Mouse (Mus musculus) effector memory CD4-positive, alpha-beta T cell, adult 5 months (primary cell): ENCODE data around the gene Lrfn5. TPM values are rescaled to one million over a fixed set of nuclear protein-coding genes. Genes with fewer than 3 reads are reported as not detected.

Source experiments
- polyA plus RNA-seq: library from polyadenylated mRNA; unstranded; fragments of 100-300 nt; shearing (Covaris generic); gene quantifications from one replicate; pipeline ENCODE4 v1.2.1, GENCODE M21; 2017

Lrfn5 gene
- 0.30 TPM for polyA plus RNA-seq

DNA sequence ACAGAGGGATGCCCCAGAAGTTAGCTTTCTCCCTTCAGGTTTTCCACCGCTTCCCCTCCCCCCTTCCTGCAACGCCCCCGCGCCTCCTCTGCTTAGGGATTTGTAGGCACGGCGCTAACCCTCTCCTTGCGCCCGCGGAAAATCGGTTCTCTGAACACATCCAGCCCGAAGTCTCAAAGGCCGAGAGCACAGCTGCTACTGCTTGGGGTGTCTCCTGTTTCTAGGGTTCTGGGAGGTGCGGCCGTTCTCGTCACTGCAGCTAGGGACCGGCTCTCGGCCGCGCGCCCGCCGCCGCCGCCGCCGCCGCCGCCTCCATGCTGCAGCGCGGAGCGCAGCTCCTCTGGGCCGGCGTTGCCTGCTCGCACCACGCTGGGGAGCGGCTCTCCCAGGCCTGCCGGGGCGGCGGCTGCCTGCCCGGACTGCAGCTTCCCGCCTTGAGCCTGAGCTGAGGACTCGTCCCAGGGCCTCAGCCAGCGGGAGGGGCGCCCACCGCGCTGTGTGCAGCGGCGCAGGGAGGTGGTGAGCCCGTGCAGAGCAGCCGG is at the start of gene Lrfn5:
Gene Lrfn5 (plus strand): TSS at position 322 of the 542 bp plus-strand sequence.

